8 mouse cellular contexts compared by ENCODE assay signal in the genomic region with DNA sequence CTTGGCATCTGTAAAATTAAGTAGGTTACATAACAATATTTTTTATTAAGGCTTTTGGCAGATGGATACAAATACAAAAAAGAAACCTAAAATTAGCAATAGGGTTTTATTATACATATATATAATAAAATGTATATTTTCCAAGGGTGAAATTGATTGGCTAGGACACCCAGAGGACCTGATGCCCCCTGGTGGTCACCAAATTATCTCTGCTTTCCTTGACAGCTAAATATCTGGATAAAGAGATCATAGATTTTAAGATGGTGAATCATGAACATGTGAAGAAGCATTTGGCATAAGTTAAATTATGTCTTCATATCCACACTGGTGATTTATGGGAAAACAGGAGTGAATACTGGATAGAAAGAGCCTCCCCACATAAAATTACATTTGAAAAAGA. TPM values are rescaled to one million over a fixed set of nuclear protein-coding genes. Genes with fewer than 3 reads are reported as not detected.
DNase-seq lines count a peak whose midpoint lies in the region; ATAC-seq lines count a peak whose summit lies in the region.

No protein-coding gene starts in this region.

- no peaks in the 10 kb centered on the region for H3K9me3 ChIP-seq in hindbrain, embryonic 11.5 days (ENCODE audit: control insufficient read depth, low read length)
- H3K9me3 ChIP-seq in hindbrain, embryonic 16.5 days (ENCODE audit: control insufficient read depth, low read length), result no peaks in the 10 kb centered on the region
- H3K9me3 ChIP-seq in embryonic facial prominence, embryonic 11.5 days (replicated peaks; ENCODE audit: control insufficient read depth, low read length), result no peaks in the 10 kb centered on the region

- no peaks in the 10 kb centered on the region for H3K4me1 ChIP-seq in hindbrain, embryonic 11.5 days (replicated peaks; ENCODE audit: control insufficient read depth, insufficient read depth, low read length)
- H3K4me1 ChIP-seq in hindbrain, embryonic 16.5 days (ENCODE audit: control insufficient read depth, insufficient read depth, low read depth, low read length), result no peaks in the 10 kb centered on the region
- no peaks in the 10 kb centered on the region for H3K4me1 ChIP-seq in embryonic facial prominence, embryonic 11.5 days (ENCODE audit: control insufficient read depth, insufficient read depth, low read length)

- H3K4me3 ChIP-seq in hindbrain, embryonic 11.5 days (ENCODE audit: low read depth, low read length), result no peak overlapping the region
- no peak overlapping the region for H3K4me3 ChIP-seq in hindbrain, embryonic 16.5 days (ENCODE audit: low read length)
- H3K4me3 ChIP-seq in embryonic facial prominence, embryonic 11.5 days (ENCODE audit: low read depth, low read length), result no peak overlapping the region

- H3K27ac ChIP-seq in hindbrain, embryonic 11.5 days (ENCODE audit: low read depth, low read length), result no peak overlapping the region
- H3K27ac ChIP-seq in hindbrain, embryonic 16.5 days (ENCODE audit: low read depth, low read length), result no peak overlapping the region
- H3K27ac ChIP-seq in embryonic facial prominence, embryonic 11.5 days (replicated peaks; ENCODE audit: low read depth, low read length), result no peak overlapping the region

- no peaks in the 10 kb centered on the region for H3K36me3 ChIP-seq in hindbrain, embryonic 11.5 days (ENCODE audit: control insufficient read depth, insufficient read depth, low read length)
- H3K36me3 ChIP-seq in hindbrain, embryonic 16.5 days (ENCODE audit: control insufficient read depth, insufficient read depth, low read length), result no peaks in the 10 kb centered on the region
- no peaks in the 10 kb centered on the region for H3K36me3 ChIP-seq in embryonic facial prominence, embryonic 11.5 days (replicated peaks; ENCODE audit: control insufficient read depth, insufficient read depth, low read depth, low read length)

- no peak overlapping the region for H3K4me2 ChIP-seq in hindbrain, embryonic 11.5 days (replicated peaks; ENCODE audit: low read depth, low read length)
- no peak overlapping the region for H3K4me2 ChIP-seq in hindbrain, embryonic 16.5 days (ENCODE audit: low read length)
- H3K4me2 ChIP-seq in embryonic facial prominence, embryonic 11.5 days (ENCODE audit: low read depth, low read length), result no peak overlapping the region

- no peaks in the 10 kb centered on the region for H3K27me3 ChIP-seq in hindbrain, embryonic 11.5 days (ENCODE audit: control insufficient read depth, insufficient read depth, low read length)
- H3K27me3 ChIP-seq in hindbrain, embryonic 16.5 days (replicated peaks; ENCODE audit: control insufficient read depth, insufficient read depth, low read length), result no peaks in the 10 kb centered on the region
- no peaks in the 10 kb centered on the region for H3K27me3 ChIP-seq in embryonic facial prominence, embryonic 11.5 days (ENCODE audit: control insufficient read depth, insufficient read depth, low read length)

- ATAC-seq in hindbrain, embryonic 11.5 days (ENCODE audit: low FRiP score), result no peak
- no peak for ATAC-seq in hindbrain, embryonic 16.5 days
- no peak for ATAC-seq in embryonic facial prominence, embryonic 11.5 days (replicated peaks; ENCODE audit: insufficient number of reproducible peaks, low FRiP score, low TSS enrichment, low read depth)

- no peak overlapping the region for H3K9ac ChIP-seq in hindbrain, embryonic 11.5 days (ENCODE audit: low read depth, low read length)
- no peak overlapping the region for H3K9ac ChIP-seq in hindbrain, embryonic 16.5 days (ENCODE audit: low read depth, low read length)
- no peak overlapping the region for H3K9ac ChIP-seq in embryonic facial prominence, embryonic 11.5 days (replicated peaks; ENCODE audit: low read length)

- peak; percentile 70 for DNase-seq in hindbrain, embryonic 11.5 days (ENCODE audit: low spot score)
- DNase-seq in thymus, postnatal 14 days, result peak; percentile 19
- DNase-seq in thymus, postnatal 36 days, result no peak
- peak; percentile 69 for DNase-seq in embryonic facial prominence, embryonic 11.5 days (ENCODE audit: low spot score)
- peak; percentile 6 for DNase-seq in retina, postnatal 7 days (ENCODE audit: low read depth, low spot score)
- no peak for DNase-seq in spleen, postnatal 10 days (ENCODE audit: low spot score in 2 of 2)
- DNase-seq in urinary bladder, postnatal 36 days (ENCODE audit: low spot score in 2 of 2), result no peak

RNA-seq across cellular contexts. Expression of a gene that starts 4.1 kb away (rescaled TPM):
- polyA plus RNA-seq in hindbrain, embryonic 11.5 days (2014; fragmentation: Nextera tagmentation; extraction: Ambion mirVana), result 60.9 and 67.8 TPM in 2 replicates
- 66.6 and 66.8 TPM in 2 replicates for polyA plus RNA-seq in hindbrain, embryonic 16.5 days (2015; fragmentation: Nextera tagmentation; extraction: Ambion mirVana)
- polyA plus RNA-seq in embryonic facial prominence, embryonic 11.5 days (2014; fragmentation: Nextera tagmentation; extraction: Ambion mirVana), result 56.6 and 57.9 TPM in 2 replicates

Comparison
In these comparisons a context has a peak if more than half of its experiments do, and no peak if none do; other contexts are left out.
1. DNase-seq: peak in hindbrain, embryonic 11.5 days (single experiment), thymus, postnatal 14 days (single experiment), embryonic facial prominence, embryonic 11.5 days (single experiment) and retina, postnatal 7 days (single experiment); none in thymus, postnatal 36 days (0 of 2), spleen, postnatal 10 days (0 of 2) and urinary bladder, postnatal 36 days (0 of 2).